ENCODE assay signal across 20 mouse cellular contexts in genomic region chr15:99601823-99602120, GRCm38 (mm10). TPM values are rescaled to one million over a fixed set of nuclear protein-coding genes. Genes with fewer than 3 reads are reported as not detected.
DNase-seq lines count a peak whose midpoint lies in the region; ATAC-seq lines count a peak whose summit lies in the region.
"Had no signal": no experiment of that assay in that cellular context is flagged by ENCODE, and none has a peak within 500 bp of the region (broad histone marks: within the 10 kb centered on the region; RNA-seq: fewer than 3 reads in every experiment).

No protein-coding gene starts in this region.

- no peak overlapping the region for H3K9ac ChIP-seq in midbrain, embryonic 14.5 days (replicated peaks; ENCODE audit: low read length)
- no peak overlapping the region for H3K9ac ChIP-seq in midbrain, embryonic 11.5 days (ENCODE audit: low read length)
- H3K9ac ChIP-seq in limb, embryonic 13.5 days = peak overlapping the region; percentile 4; the same call in 1 of the 2 replicates
- H3K9ac ChIP-seq: heart, embryonic 12.5 days; liver, embryonic 12.5 days; lung, embryonic 15.5 days had no signal

- no peak overlapping the region for H3K4me3 ChIP-seq in midbrain, embryonic 14.5 days (replicated peaks; ENCODE audit: low read depth, low read length)
- H3K4me3 ChIP-seq in midbrain, embryonic 11.5 days (ENCODE audit: low read depth, low read length) = no peak overlapping the region
- H3K4me3 ChIP-seq in hindbrain, embryonic 10.5 days = no peak overlapping the region
- no peak overlapping the region for H3K4me3 ChIP-seq in limb, embryonic 13.5 days
- H3K4me3 ChIP-seq: heart, embryonic 12.5 days; liver, embryonic 12.5 days; lung, embryonic 15.5 days had no signal

- H3K9me3 ChIP-seq in midbrain, embryonic 14.5 days (ENCODE audit: control insufficient read depth, low read length) = no peaks in the 10 kb centered on the region
- H3K9me3 ChIP-seq in midbrain, embryonic 11.5 days (ENCODE audit: control insufficient read depth, low read length) = no peaks in the 10 kb centered on the region
- H3K9me3 ChIP-seq in hindbrain, embryonic 10.5 days = no peaks in the 10 kb centered on the region
- no peaks in the 10 kb centered on the region for H3K9me3 ChIP-seq in limb, embryonic 13.5 days
- H3K9me3 ChIP-seq: heart, embryonic 12.5 days; liver, embryonic 12.5 days; lung, embryonic 15.5 days had no signal

- DNase-seq in cerebellum, adult 8-10 months = no peak
- no peak for DNase-seq in midbrain, embryonic 14.5 days
- DNase-seq in midbrain, embryonic 11.5 days (ENCODE audit: low spot score, missing footprints) = no peak
- no peak for DNase-seq in hindbrain, embryonic 10.5 days (ENCODE audit: low spot score)
- no peak for DNase-seq in frontal cortex, adult 2 months (ENCODE audit: extremely low spot score in 1 of 2, low spot score in 1 of 2)
- no peak for DNase-seq in lung, postnatal 25 days (ENCODE audit: low spot score)
- DNase-seq: gastrocnemius, postnatal 36 days; heart, postnatal 36 days; kidney, adult 11 months; kidney, postnatal 10 days; thymus, postnatal 36 days had no signal

- WGBS in midbrain, embryonic 14.5 days = 6% methylated on average over 5 of the region's 5 CpGs
- 23% methylated on average over 4 of the region's 5 CpGs for WGBS in midbrain, embryonic 11.5 days
- 22% methylated on average over 5 of the region's 5 CpGs for WGBS in hindbrain, embryonic 10.5 days
- WGBS in limb, embryonic 13.5 days = 45% methylated on average over 5 of the region's 5 CpGs

- no peaks in the 10 kb centered on the region for H3K36me3 ChIP-seq in midbrain, embryonic 14.5 days (ENCODE audit: control insufficient read depth, insufficient read depth, low read length)
- no peaks in the 10 kb centered on the region for H3K36me3 ChIP-seq in midbrain, embryonic 11.5 days (ENCODE audit: control insufficient read depth, insufficient read depth, low read length)
- no peaks in the 10 kb centered on the region for H3K36me3 ChIP-seq in hindbrain, embryonic 10.5 days
- no peaks in the 10 kb centered on the region for H3K36me3 ChIP-seq in limb, embryonic 13.5 days
- H3K36me3 ChIP-seq: heart, embryonic 12.5 days; liver, embryonic 12.5 days; lung, embryonic 15.5 days had no signal

- peaks cover 37% of the 10 kb centered on the region for H3K4me1 ChIP-seq in midbrain, embryonic 14.5 days (ENCODE audit: control insufficient read depth, insufficient read depth, low read length)
- peaks cover 16% of the 10 kb centered on the region for H3K4me1 ChIP-seq in midbrain, embryonic 11.5 days (ENCODE audit: control insufficient read depth, insufficient read depth, low read length)
- peaks cover 92% of the 10 kb centered on the region for H3K4me1 ChIP-seq in hindbrain, embryonic 10.5 days (replicated peaks)
- peaks cover 6% of the 10 kb centered on the region; the same call in 1 of the 2 replicates for H3K4me1 ChIP-seq in limb, embryonic 13.5 days

- no peaks in the 10 kb centered on the region for H3K27me3 ChIP-seq in midbrain, embryonic 14.5 days (ENCODE audit: control insufficient read depth, insufficient read depth, low read length)
- H3K27me3 ChIP-seq in midbrain, embryonic 11.5 days (ENCODE audit: control insufficient read depth, insufficient read depth, low read length) = peaks cover 6% of the 10 kb centered on the region; the same call in 1 of the 2 replicates
- H3K27me3 ChIP-seq in hindbrain, embryonic 10.5 days (ENCODE audit: insufficient read depth, poor library complexity, severe bottlenecking) = peaks cover 89% of the 10 kb centered on the region
- H3K27me3 ChIP-seq in limb, embryonic 13.5 days = peaks cover 60% of the 10 kb centered on the region

- ATAC-seq in cerebellum, adult (ENCODE audit: insufficient number of reproducible peaks, low FRiP score, low TSS enrichment) = peak; percentile 72
- ATAC-seq in midbrain, embryonic 14.5 days (ENCODE audit: low FRiP score, low TSS enrichment) = no peak
- no peak for ATAC-seq in midbrain, embryonic 11.5 days (ENCODE audit: low FRiP score)
- ATAC-seq in limb, embryonic 13.5 days (ENCODE audit: low FRiP score, low read depth) = no peak
- ATAC-seq: activated CD4-positive, CD25-positive, alpha-beta regulatory T cell, adult 4 months; liver, embryonic 12.5 days had no signal

- peak overlapping the region; percentile 55; the same call in 1 of the 2 replicates for H3K27ac ChIP-seq in midbrain, embryonic 14.5 days (replicated peaks; ENCODE audit: low read depth, low read length)
- H3K27ac ChIP-seq in midbrain, embryonic 11.5 days (ENCODE audit: low read depth, low read length) = no peak overlapping the region
- H3K27ac ChIP-seq in hindbrain, embryonic 10.5 days = peak overlapping the region; percentile 78
- H3K27ac ChIP-seq in limb, embryonic 13.5 days = no peak overlapping the region
- H3K27ac ChIP-seq: liver, embryonic 12.5 days; lung, embryonic 15.5 days had no signal

- H3K4me2 ChIP-seq in midbrain, embryonic 14.5 days (ENCODE audit: low read length) = no peak overlapping the region
- no peak overlapping the region for H3K4me2 ChIP-seq in midbrain, embryonic 11.5 days
- no peak overlapping the region for H3K4me2 ChIP-seq in limb, embryonic 13.5 days (replicated peaks)
- H3K4me2 ChIP-seq: heart, embryonic 12.5 days; liver, embryonic 12.5 days; lung, embryonic 15.5 days had no signal

RNA-seq across cellular contexts. Expression of gene Aqp6, which starts 0.6 kb away (rescaled TPM):
- 0.93 and 1.1 TPM in 2 replicates for polyA plus RNA-seq in midbrain, embryonic 14.5 days (2014; fragmentation: Nextera tagmentation; extraction: Ambion mirVana)
- 0.11 and 0.22 TPM in 2 replicates for polyA plus RNA-seq in midbrain, embryonic 11.5 days (2014; fragmentation: Nextera tagmentation; extraction: Ambion mirVana)
- polyA plus RNA-seq in hindbrain, embryonic 10.5 days (2016; fragmentation: Nextera tagmentation; extraction: Ambion mirVana) = 0.35 and 0.90 TPM in 2 replicates
- not detected in 2 replicates for polyA plus RNA-seq in limb, embryonic 13.5 days (2015; fragmentation: Nextera tagmentation; extraction: Ambion mirVana)
- 0.56 and 0.84 TPM in 2 replicates for polyA plus RNA-seq in frontal cortex, adult 2 months (2012; rRNA removed)
- polyA plus RNA-seq: activated CD4-positive, CD25-positive, alpha-beta regulatory T cell, adult 4 months; heart, embryonic 12.5 days; liver, embryonic 12.5 days; lung, embryonic 15.5 days; spleen, adult 2 months; stomach, embryonic 16.5 days had no signal

RNA-seq across cellular contexts. Expression of gene Aqp5, which starts 11.2 kb away (rescaled TPM):
- polyA plus RNA-seq in midbrain, embryonic 14.5 days (2014; fragmentation: Nextera tagmentation; extraction: Ambion mirVana) = 0.70 and 3.0 TPM in 2 replicates
- 0.37 and 0.38 TPM in 2 replicates for polyA plus RNA-seq in midbrain, embryonic 11.5 days (2014; fragmentation: Nextera tagmentation; extraction: Ambion mirVana)
- 0.46 and 1.6 TPM in 2 replicates for polyA plus RNA-seq in hindbrain, embryonic 10.5 days (2016; fragmentation: Nextera tagmentation; extraction: Ambion mirVana)
- polyA plus RNA-seq in limb, embryonic 13.5 days (2015; fragmentation: Nextera tagmentation; extraction: Ambion mirVana) = 0.27 and 0.61 TPM in 2 replicates
- 1.2 and 1.5 TPM in 2 replicates for polyA plus RNA-seq in frontal cortex, adult 2 months (2012; rRNA removed)
- polyA plus RNA-seq: activated CD4-positive, CD25-positive, alpha-beta regulatory T cell, adult 4 months; stomach, embryonic 16.5 days had no signal

RNA-seq across cellular contexts. Expression of gene Aqp2, which starts 22.9 kb away (rescaled TPM):
- not detected in 2 replicates for polyA plus RNA-seq in midbrain, embryonic 14.5 days (2014; fragmentation: Nextera tagmentation; extraction: Ambion mirVana)
- not detected in 2 replicates for polyA plus RNA-seq in midbrain, embryonic 11.5 days (2014; fragmentation: Nextera tagmentation; extraction: Ambion mirVana)
- not detected in 2 replicates for polyA plus RNA-seq in hindbrain, embryonic 10.5 days (2016; fragmentation: Nextera tagmentation; extraction: Ambion mirVana)
- not detected in 2 replicates for polyA plus RNA-seq in limb, embryonic 13.5 days (2015; fragmentation: Nextera tagmentation; extraction: Ambion mirVana)
- polyA plus RNA-seq in frontal cortex, adult 2 months (2012; rRNA removed) = 0.08 and 0.20 TPM in 2 replicates
- polyA plus RNA-seq: activated CD4-positive, CD25-positive, alpha-beta regulatory T cell, adult 4 months; heart, embryonic 12.5 days; liver, embryonic 12.5 days; neural tube, embryonic 11.5 days; stomach, embryonic 16.5 days had no signal

RNA-seq across cellular contexts. Expression of gene Racgap1, which starts 49.7 kb away (rescaled TPM):
- 42.2 and 64.0 TPM in 2 replicates for polyA plus RNA-seq in midbrain, embryonic 14.5 days (2014; fragmentation: Nextera tagmentation; extraction: Ambion mirVana)
- 214 and 230 TPM in 2 replicates for polyA plus RNA-seq in midbrain, embryonic 11.5 days (2014; fragmentation: Nextera tagmentation; extraction: Ambion mirVana)
- 193 and 219 TPM in 2 replicates for polyA plus RNA-seq in hindbrain, embryonic 10.5 days (2016; fragmentation: Nextera tagmentation; extraction: Ambion mirVana)
- polyA plus RNA-seq in limb, embryonic 13.5 days (2015; fragmentation: Nextera tagmentation; extraction: Ambion mirVana) = 114 and 121 TPM in 2 replicates
- polyA plus RNA-seq in frontal cortex, adult 2 months (2012; rRNA removed) = 11.8 and 13.8 TPM in 2 replicates

Comparison
In these comparisons a context has a peak if more than half of its experiments do, and no peak if none do; other contexts are left out.
1. H3K27ac ChIP-seq: peak in midbrain, embryonic 14.5 days (single experiment) and hindbrain, embryonic 10.5 days (single experiment); none in midbrain, embryonic 11.5 days (single experiment) and limb, embryonic 13.5 days (single experiment).